Mouse (Mus musculus) thymus, postnatal 0 days (tissue): Measurements from ENCODE around the gene Hs6st1. TPM values are rescaled to one million over a fixed set of nuclear protein-coding genes. Genes with fewer than 3 reads are reported as not detected.
A peak's percentile ranks its signal among the peaks of the same experiment; 100 is the strongest.

ENCODE experiments used
- DNase-seq: peaks from one replicate; pipeline ENCODE4 v3.0.0-alpha.2; 2015; ENCODE audit warnings: low spot score
- microRNA-seq: library from miRNA; unstranded; fragments of <30 nt; microRNA quantifications from one replicate; pipeline ENCODE4, GENCODE M21; 2016; ENCODE audit warnings: borderline number of aligned reads
- polyA plus RNA-seq: library from polyadenylated mRNA; unstranded; fragments of >200 nt; fragmentation: Nextera tagmentation; extraction: Ambion mirVana; gene quantifications from 2 replicates; pipeline ENCODE4 v1.2.1, GENCODE M21; 2015

The Hs6st1 gene
- polyA plus RNA-seq, 1 experiment from 2014 or later = 14.5 TPM

GRCm38 (mm10) chr1:36125076-36125475 lies 56.9 kb downstream of the Hs6st1 start:
- no peak for DNase-seq

GRCm38 (mm10) chr1:36129126-36129525 lies 60.9 kb downstream of the Hs6st1 start:
- no peak for DNase-seq

GRCm38 (mm10) chr1:36129881-36130280 lies 61.7 kb downstream of the Hs6st1 start:
- DNase-seq = no peak

- DNase-seq = no peak
These were observed 62.3 kb downstream of the Hs6st1 start for GRCm38 (mm10) chr1:36130307-36131035.

- DNase-seq = peak; percentile 77
These were observed 63.0 kb downstream of the Hs6st1 start for GRCm38 (mm10) chr1:36131154-36131553.

- no peak for DNase-seq
These were observed 63.6 kb downstream of the Hs6st1 start for GRCm38 (mm10) chr1:36131766-36132165.

GRCm38 (mm10) chr1:36132211-36132610 lies 64.0 kb downstream of the Hs6st1 start:
- no peak for DNase-seq

GRCm38 (mm10) chr1:36133041-36133440 lies 64.8 kb downstream of the Hs6st1 start:
- peak; percentile 46 for DNase-seq

GRCm38 (mm10) chr1:36133647-36134046 lies 65.4 kb downstream of the Hs6st1 start:
- DNase-seq = no peak

GRCm38 (mm10) chr1:36134584-36134983 lies 66.4 kb downstream of the Hs6st1 start:
- peak; percentile 85 for DNase-seq

GRCm38 (mm10) chr1:36140311-36140710 lies 72.1 kb downstream of the Hs6st1 start:
- DNase-seq = no peak

GRCm38 (mm10) chr1:36145050-36145449 lies 76.8 kb downstream of the Hs6st1 start:
- peak; percentile 72 for DNase-seq

- peak; percentile 78 for DNase-seq
These were observed 80.6 kb downstream of the Hs6st1 start for GRCm38 (mm10) chr1:36148809-36149208.

- peak; percentile 91 for DNase-seq
These were observed 81.2 kb downstream of the Hs6st1 start for GRCm38 (mm10) chr1:36149411-36149810.

Small RNAs within 50 kb of the gene (microRNA-seq; reads per million reads assigned to microRNA genes)
- 3.7 reads per million for gene Mir6897

Other genes starting within 250 kb of the Hs6st1 start
- gene Uggt1, start 176.3 kb downstream of the Hs6st1 start, polyA plus RNA-seq = 43.9 and 46.5 TPM in 2 replicates
- gene Neurl3, start 206.3 kb downstream of the Hs6st1 start, polyA plus RNA-seq = 3.8 and 4.4 TPM in 2 replicates
- 34.9 and 35.4 TPM in 2 replicates for gene Arid5a, start 239.3 kb downstream of the Hs6st1 start, polyA plus RNA-seq